Mouse (Mus musculus): ENCODE measurements around the gene 1300017J02Rik. TPM values are rescaled to one million over a fixed set of nuclear protein-coding genes. Genes with fewer than 3 reads are reported as not detected.
"Not testable (repeated sequence)": the region's sequence is repeated elsewhere in the genome, so short reads cannot be mapped to it uniquely, and the experiment has no call there.

Gene 1300017J02Rik
- under 1 TPM in 1 of 2 experiments, not detected in 1; 0.14 TPM for total RNA-seq (2021)

DNA sequence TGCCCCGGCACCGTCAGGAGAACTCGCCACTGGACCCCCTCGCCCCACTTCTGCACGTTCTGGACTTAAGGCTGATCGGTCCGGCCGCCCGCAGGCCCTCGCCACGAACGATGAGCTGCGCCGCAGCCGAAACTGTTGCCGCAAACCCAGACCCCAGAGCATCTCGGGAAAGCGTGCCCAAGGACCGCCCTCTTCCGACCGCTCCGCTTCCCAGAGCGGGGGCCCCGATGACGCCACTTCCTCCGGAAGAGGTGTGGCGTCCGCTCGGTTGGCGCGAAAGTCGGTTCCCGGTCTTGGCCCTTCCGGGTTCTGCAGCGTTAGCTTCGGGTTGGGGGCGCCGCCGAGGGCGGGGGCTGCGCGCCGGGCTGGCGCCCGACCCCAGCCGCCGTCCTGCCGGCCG, at the start of gene 1300017J02Rik, which contains the start of gene Topbp1:
TSS of gene 1300017J02Rik (minus strand) at position 156 of the 400 bp plus-strand sequence.
TSS of gene Topbp1 (plus strand) at position 289 of the 400 bp plus-strand sequence.
- intact Hi-C loops (cut with DNase I): loop anchor here (5.0 to 10.0 kb wide), 3 partner anchors 57 to 680 kb away; partner anchors contain the start of genes Anapc13 and Cep63
- peak; percentile 87 for DNase-seq (ENCODE audit: low spot score)

DNA sequence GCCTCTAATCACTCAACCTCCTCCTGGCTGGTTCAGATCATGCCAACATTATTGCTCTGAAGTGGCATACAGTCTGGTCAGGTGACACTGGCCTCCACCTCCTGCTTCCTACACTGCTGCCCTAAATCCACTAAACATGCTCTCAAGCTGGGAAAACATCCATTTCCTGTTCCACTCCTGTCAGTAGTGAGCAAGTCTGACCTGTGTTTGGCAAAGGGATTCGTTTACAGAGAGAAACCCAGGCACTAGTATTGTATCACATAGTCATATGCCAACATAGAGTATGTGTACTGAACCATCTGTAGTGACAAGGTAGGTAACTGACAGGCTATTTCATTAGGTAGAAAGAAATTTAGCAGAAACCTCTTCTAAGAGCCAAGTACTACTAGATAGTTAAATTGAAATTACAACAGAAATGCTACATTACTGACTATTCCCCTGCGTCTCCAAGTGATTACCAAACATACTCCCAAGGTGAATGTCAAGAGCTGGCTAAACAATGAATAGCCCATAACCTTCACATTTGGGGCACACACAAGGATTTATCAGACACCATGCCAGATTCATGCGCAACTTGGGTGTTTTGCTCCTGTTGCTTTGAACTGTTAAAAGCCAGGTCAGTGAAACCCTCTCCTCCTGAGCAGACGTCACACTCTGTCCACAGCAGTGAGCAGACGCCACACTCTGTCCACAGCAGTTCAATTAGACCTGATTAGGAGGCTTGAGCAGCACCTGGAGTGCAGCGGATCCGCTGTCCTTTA, 48.8 kb upstream of the 1300017J02Rik start:
- intact Hi-C loops (cut with DNase I); DNase-seq (ENCODE audit: low spot score): not testable (repeated sequence)

DNA sequence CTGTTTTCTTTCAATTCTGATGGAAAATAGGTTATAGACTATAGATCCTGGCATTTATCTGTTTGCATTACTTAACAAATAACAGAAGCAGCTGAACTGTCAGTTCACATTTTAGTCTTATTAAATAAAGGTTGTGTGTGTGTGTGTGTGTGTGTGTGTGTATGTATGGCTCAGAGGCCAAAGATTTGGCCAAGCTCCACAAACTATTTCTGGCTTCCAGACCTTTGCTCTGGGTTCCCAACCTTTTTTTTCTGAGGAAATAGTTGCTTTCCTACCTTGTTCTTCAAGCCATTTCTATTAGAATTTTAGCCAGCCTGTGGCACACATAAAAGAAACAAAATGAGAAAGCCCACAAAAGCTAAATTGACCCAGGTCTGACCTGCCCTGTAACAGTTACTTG, 43.9 kb upstream of the 1300017J02Rik start:
- intact Hi-C loops (cut with DNase I): no loop called here

DNA sequence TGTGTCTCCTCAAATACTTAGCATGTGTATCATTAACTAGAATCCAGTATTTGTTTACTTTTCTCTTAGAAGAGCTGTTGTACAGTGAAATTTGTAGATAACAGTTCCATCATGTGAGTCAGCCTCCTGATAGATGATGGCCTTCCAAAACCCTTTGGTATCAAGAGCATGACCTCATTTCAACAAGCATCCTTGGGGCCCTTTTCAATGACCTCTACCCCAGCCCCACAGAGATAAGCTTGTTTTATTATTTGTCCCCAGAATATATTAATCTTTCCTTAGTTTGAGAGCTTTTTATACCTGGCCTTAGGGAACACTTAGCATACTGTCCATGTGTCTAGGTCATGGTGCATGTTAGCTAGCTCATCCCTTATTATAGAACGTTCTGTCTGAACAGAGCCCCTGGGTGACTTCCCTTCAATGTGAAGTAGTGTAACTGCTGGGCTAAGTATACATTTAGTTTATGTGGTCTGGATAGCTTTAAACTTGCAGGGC, 43.2 kb upstream of the 1300017J02Rik start:
- intact Hi-C loops (cut with DNase I): no loop called here
- no peak for DNase-seq (ENCODE audit: low spot score)

More for the DNA sequence above, 43.9 kb upstream of the 1300017J02Rik start:
- DNase-seq (ENCODE audit: low spot score): no peak

DNA sequence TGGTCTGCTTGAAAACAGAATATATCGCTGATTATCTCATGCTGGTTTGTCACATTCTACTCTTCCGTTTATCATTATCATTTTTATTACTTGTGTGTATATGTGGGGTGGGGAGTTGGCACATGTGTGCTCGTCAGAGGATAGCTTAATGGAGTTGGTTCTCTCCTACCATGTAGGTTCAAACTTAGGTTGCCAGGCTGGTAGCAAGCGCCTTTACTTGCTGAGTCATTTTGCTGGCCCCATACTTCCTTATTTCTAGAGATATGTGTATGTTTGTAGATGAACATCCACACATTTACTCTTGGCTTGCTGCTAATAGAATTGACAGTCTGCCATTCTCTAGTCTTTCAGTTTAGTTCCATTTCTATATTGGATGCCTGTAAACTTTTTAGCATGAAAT, 42.2 kb upstream of the 1300017J02Rik start:
- intact Hi-C loops (cut with DNase I): no loop called here

DNA sequence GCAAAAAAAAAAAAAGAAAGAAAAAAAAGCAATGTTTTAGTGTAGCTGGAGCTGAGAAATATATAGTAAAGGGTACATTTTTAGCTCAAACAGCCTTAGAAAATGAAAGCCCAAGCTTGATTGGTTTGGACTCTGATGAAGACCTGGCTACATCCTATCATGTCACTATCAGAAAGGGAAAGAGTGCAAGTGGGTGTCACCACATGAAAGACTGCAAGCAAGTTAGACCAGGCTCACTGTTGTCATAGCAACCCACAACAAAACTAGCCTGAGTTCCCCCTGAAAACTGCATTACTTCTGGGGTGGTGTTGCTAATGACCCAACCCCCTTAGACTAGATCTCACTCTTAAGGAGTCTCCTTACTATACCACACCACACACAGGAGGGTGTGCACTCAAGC, 32.0 kb upstream of the 1300017J02Rik start:
- intact Hi-C loops (cut with DNase I): no loop called here
- no peak for DNase-seq (ENCODE audit: low spot score)

More for the DNA sequence above, 42.2 kb upstream of the 1300017J02Rik start:
- no peak for DNase-seq (ENCODE audit: low spot score)

DNA sequence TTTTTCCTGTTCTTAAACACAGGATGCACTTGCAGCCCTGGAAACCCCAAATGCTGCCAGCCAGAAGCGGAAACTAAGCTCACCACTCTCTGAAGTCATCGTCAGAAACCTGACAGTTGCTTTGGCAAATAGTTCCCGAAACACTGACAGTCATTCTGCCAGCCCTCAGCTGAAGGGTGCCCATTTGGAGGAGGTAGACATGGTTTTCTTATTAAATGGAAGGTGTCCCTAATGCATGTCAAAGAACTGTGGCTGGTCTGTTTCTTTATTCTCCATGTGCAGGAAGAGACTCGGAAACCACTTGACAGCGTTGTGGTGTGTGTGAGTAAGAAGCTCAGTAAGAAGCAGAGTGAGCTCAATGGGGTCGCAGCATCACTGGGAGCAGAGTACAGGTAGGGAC, 27.8 kb upstream of the 1300017J02Rik start:
- intact Hi-C loops (cut with DNase I): no loop called here

DNA sequence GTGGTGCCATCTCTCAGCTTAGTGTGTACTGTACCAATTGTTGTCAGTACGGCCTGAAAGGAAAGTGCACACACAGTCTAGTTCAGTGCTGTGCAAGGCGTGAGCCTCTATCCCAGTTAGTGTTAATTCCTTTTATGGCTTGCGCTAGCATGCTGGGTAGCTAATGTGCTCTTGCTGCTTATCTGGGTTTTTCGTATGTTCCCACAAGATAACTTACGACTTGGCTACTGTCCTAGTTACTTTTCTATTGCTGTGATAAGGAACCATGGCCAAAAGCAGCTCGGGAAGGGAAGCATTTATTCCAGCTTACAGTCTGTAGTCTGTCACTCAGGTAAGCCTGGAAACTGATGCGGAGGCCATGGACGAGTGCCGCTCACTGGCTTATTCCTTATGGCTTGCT, 21.6 kb upstream of the 1300017J02Rik start:
- no peak for DNase-seq (ENCODE audit: low spot score)
- intact Hi-C loops (cut with DNase I): no loop called here

More for the DNA sequence above, 27.8 kb upstream of the 1300017J02Rik start:
- DNase-seq (ENCODE audit: low spot score): no peak

DNA sequence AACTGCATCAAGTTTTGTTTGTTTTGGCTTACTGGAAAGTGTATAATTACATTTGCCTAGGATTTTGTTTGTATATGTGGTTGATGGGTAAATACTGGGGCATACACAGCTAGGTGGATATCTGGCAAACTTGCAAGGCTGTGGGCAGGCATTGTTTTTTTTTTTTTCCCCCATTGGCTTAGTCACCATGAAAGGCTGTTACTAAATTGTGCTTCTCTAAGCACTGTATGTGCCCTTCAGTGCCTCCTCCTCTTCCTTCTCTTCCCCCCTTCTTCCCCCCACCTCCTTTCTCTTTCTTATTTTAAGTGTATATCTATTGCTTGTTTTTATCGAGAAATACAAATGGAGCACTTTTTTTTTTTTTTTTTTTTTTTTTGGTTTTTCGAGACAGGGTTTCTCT, 19.8 kb upstream of the 1300017J02Rik start:
- DNase-seq (ENCODE audit: low spot score): no peak
- intact Hi-C loops (cut with DNase I): no loop called here

DNA sequence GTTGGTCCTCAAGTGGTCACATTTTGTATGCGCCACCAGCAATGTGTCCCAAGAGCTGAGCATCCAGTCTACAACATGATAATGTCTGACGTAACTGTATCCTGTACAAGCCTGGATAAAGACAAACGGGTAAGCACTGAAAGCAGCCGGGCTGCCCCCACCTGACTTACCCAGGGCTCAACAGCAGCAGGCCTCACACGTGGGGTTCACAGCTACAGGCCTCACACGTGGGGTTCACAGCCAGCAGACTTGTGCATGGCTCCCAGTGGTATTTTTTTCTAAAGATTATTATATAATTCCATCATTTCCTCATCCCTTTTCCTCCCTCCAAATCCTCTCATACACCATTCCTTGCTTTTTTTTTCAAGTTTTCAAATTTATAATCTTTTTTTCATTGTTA, 5.0 kb upstream of the 1300017J02Rik start:
- intact Hi-C loops (cut with DNase I): loop anchor here (5.0 to 10.0 kb wide), 2 partner anchors 52 to 685 kb away; partner anchors contain the start of genes Anapc13 and Cep63
- no peak for DNase-seq (ENCODE audit: low spot score)

DNA sequence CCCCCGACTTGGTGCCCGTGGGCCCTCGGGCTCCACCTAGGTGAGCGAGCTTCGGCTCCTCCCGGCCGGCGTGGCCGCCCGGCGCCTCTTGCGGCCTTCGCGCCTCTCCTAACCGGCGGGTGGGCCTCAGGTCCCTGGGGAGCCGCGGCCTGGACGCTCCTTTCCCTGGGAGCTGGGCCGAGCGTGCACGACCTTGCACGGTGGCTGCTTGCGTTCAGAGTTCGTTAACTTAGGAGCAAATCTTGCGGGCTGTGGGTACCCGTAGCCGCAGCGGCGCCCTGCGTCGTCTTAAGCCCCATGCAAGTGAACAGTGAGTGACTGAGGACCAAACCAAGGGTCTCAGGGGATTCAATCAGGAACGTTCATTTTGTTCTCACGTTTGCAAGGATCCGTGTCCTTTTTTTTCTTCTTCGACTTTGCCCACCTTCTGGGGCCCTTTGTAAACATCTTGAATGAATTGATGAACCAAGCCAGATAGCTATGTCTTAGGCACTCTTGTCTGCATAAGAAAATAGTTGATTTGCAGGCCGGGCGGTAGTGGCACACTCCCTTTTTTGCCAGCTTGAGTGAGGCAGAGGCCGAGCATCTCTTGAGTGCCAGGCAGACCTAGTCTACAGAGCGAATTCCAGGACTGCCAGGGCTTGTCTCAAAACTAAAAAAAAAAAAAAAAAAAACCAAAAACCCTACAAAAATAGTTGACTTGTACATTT, 605 bp upstream of the 1300017J02Rik start:
- DNase-seq (ENCODE audit: low spot score): no peak
- intact Hi-C loops (cut with DNase I): loop anchor here (5.0 to 10.0 kb wide), 2 partner anchors 57 to 681 kb away; partner anchors contain the start of genes Anapc13 and Cep63

DNA sequence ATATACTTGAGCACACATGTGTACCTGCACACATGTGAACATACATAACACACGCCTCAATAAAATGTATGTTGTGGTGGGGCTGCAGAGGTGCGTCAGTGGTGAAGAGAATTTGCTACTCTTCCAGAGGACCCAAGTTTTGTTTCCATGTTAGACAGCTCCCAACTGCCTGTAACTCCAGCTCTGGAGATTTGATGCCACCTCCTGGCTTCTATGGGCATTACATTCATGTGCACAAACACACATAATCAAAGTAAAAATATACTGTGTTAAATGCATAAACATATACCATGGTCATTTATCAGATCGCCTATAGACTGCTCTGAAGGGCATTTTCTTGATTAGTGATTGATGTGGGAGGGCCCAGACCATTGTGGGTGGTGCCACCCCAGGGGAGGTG, 2.2 kb downstream of the 1300017J02Rik start:
- no peak for DNase-seq (ENCODE audit: low spot score)
- intact Hi-C loops (cut with DNase I): loop anchor here (1.0 to 10.0 kb wide), 4 partner anchors 75 to 678 kb away; partner anchors contain the start of genes Anapc13 and Cep63

DNA sequence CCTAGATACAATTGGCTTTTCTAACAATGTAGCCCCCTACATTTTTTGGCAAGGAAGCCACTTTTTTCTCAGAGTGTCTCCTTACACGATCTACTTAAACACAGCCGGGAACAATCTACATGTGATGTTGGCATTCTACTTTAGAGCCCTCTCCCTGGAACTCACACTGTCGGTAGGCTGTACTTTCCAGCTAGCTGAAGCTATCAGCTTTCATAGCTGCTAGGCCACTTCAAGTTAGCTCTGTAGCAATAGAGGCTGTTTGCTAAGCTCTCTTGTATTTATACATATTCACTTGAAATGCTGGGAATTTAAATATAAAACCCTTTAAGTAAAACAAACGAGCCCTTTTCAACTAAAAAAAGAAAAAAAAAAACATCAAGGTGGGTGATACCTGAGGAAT, 2.6 kb downstream of the 1300017J02Rik start:
- no peak for DNase-seq (ENCODE audit: low spot score)
- intact Hi-C loops (cut with DNase I): loop anchor here (1.0 to 10.0 kb wide), 4 partner anchors 75 to 677 kb away; partner anchors contain the start of genes Anapc13 and Cep63

DNA sequence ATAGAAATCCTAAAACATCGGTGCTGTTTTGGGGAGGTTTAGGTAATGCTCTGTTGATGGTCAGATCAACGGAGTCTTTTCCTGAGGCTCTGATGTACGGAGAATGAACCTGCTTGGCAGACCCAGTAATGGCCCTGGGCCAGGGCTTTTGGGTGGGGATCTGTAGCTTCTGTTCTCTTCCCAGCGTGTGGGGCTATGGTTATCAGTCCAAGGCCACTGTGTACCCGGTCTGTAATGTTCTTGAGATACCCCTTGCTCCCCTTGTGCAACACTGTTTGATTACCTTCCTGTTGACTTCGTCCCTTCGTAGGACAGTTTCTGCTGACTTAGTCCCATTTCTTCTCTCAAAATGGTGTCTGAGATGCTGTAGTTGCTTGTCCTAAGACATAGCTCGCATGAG, 3.8 kb downstream of the 1300017J02Rik start:
- intact Hi-C loops (cut with DNase I): loop anchor here (5.0 to 10.0 kb wide), 2 partner anchors 74 to 676 kb away; partner anchors contain the start of genes Anapc13 and Cep63
- no peak for DNase-seq (ENCODE audit: low spot score)

DNA sequence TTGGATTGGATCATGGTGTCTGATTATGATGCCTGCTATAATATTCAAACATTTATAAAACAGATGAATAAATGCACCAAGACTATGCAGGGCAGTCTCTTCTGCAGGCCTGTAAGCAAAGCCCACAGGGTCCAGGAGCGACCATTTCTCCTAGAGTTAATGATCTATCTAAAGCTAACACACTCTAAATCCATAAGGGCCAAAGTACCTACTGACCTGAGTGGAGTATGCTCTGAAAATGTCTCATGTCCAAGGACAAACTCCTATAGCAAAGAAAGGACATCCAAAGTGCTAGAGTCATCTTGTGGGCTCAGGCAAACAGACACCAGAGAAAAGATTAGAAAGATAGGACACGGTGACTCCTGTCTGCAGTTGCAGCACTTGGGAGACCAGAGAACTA, 10.4 kb downstream of the 1300017J02Rik start:
- no peak for DNase-seq (ENCODE audit: low spot score)
- intact Hi-C loops (cut with DNase I): no loop called here

DNA sequence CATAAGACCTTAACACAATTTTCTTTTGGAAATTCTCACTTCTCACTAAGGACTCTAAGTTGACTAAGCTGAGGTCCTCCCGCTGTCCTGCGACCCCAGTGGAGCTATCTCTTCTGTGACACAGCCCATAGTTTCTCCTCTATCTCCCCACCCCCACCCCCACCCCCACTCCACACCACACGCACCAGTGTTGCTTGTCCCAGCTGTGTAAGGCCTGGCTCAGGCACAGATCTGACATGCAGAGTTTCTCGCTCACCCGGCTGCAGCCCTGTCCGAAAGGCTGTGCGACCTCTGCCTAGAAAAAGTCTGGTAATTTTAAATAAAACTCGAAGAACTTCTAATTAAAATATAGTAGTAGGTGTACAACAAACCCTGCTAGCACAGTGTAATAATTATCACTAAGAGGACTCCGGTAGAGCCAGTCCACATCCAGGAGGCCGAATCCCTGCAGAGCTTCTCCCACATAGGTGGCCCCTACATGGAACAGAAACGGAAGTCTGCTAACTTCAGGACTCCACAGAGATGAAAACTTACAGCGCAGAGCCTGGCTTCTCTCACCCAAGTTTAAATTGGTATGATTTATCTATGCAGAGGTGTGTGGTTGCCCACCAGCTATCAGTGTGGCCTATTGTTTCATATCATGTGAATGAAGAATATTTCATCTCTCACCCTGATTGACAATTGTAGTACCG, 16.2 kb downstream of the 1300017J02Rik start:
- no peak for DNase-seq (ENCODE audit: low spot score)
- intact Hi-C loops (cut with DNase I): no loop called here

DNA sequence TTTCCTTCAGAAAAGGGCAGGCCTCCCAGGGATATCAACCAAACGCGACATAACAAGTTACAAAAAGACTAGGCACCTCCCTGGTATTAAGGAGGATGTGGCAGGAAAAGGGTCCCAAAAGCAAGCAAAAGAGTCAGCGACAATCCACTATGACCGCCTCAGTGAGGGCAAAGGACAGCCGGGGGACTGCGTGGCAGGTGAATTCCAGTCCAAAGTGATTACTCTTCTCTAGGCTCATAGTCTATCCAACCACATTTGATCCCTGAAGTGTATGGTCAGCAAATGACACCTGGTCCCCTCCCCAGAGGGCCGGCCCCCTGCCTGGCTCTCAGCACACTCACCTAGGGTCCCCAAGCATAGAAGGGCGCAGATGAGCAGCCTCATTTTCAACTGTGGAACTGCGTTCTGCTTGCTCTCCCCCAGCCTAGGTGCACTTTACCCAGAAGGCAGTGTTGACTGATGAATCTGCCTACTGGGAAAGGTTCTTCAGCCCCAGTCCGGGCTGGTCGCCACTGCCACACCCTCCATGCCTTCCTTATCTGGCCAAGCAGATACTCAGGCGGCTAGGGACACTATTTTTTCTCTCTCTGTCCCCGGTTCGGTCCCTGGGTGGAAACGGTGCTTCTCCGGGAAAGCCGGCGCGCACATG, 16.9 kb downstream of the 1300017J02Rik start:
- no peak for DNase-seq (ENCODE audit: low spot score)
- intact Hi-C loops (cut with DNase I): no loop called here

DNA sequence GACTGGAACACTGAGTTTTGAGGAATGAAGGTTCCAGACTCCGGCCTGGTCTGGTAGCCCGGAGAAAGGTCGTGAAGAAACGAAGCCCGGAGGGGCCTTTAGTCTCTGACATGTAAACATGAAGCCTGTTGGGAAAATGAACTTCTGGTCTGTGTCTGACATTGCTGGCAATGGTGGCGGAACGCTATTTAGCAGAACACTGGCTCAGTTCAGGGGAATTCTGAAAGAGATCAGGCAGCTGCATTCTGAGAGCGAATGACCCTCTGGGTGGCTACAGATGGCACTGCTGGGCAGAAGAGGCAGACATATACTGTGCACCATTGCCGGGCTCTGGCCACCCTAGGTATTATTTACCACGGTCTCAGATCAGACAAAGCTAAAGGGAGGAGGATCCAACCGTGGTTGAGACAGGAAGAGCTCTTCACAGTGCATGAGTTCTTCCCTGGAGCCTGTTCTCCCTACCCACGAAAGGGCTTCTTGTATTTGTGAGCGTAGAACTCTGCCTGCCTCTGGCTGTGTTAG, 17.9 kb downstream of the 1300017J02Rik start:
- DNase-seq (ENCODE audit: low spot score): no peak
- intact Hi-C loops (cut with DNase I): no loop called here

DNA sequence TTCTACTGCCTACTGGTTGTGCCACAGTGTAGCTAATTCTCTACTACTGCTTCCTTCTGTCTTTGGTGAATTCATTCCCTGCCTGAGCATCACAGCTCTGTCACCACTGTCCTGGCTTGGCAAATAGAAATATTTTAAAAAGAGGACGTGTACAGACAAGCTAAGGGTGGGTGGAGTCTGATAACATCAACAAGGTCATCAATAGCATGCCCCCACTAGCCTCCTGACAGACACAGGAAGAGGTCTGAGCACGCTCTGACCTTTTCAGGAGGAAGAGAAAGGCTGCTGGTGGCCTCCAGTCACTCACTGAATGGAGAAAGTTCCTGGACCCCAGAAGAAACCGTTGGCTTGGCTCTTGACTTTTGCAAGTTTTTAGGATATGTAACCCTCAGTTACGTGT, 18.5 kb downstream of the 1300017J02Rik start:
- intact Hi-C loops (cut with DNase I): no loop called here
- DNase-seq (ENCODE audit: low spot score): no peak
